Mouse (Mus musculus) heart, embryonic 13.5 days (tissue): ENCODE data around the gene Prss36. TPM values are rescaled to one million over a fixed set of nuclear protein-coding genes. Genes with fewer than 3 reads are reported as not detected.
A peak's percentile ranks its signal among the peaks of the same experiment; 100 is the strongest.
"Not testable (repeated sequence)": the region's sequence is repeated elsewhere in the genome, so short reads cannot be mapped to it uniquely, and the experiment has no call there.

Source experiments
- ATAC-seq: fragments of 200-750 bp; cut with Nextera tagmentation; 2 replicates; pipeline ENCODE4 v1.8.0; 2017; ENCODE audit warnings: moderate TSS enrichment; ENCODE audit not compliant: insufficient number of reproducible peaks, low FRiP score, low TSS enrichment; ENCODE audit errors: extremely low read depth
- H3K27ac ChIP-seq: fragments of 300-500 bp; sonication (generic); replicated peaks from 2 replicates; pipeline ENCODE4 v1.5.1; 2015; ENCODE audit warnings: moderate library complexity, mild to moderate bottlenecking, inconsistent platforms
- H3K27me3 ChIP-seq: fragments of 300-500 bp; sonication (generic); replicated peaks from 2 replicates; pipeline ENCODE4 v1.6.1; 2015; ENCODE audit warnings: mild to moderate bottlenecking, inconsistent platforms
- H3K36me3 ChIP-seq: fragments of 300-500 bp; sonication (generic); 2 replicates; pipeline ENCODE4 v1.6.1; 2015; ENCODE audit warnings: mild to moderate bottlenecking, inconsistent platforms
- H3K4me1 ChIP-seq: fragments of 300-500 bp; sonication (generic); 2 replicates; pipeline ENCODE4 v1.6.1; 2015; ENCODE audit warnings: inconsistent platforms
- H3K4me2 ChIP-seq: fragments of 300-500 bp; sonication (generic); 2 replicates; pipeline ENCODE4 v1.6.1; 2015; ENCODE audit warnings: inconsistent platforms, mild to moderate bottlenecking, moderate library complexity
- H3K4me3 ChIP-seq: fragments of 300-500 bp; sonication (generic); 2 replicates; pipeline ENCODE4 v1.5.1; 2015; ENCODE audit warnings: moderate library complexity, mild to moderate bottlenecking, inconsistent platforms
- H3K9ac ChIP-seq: fragments of 300-500 bp; sonication (generic); 2 replicates; pipeline ENCODE4 v1.6.1; 2015; ENCODE audit warnings: inconsistent platforms, mild to moderate bottlenecking, moderate library complexity
- H3K9me3 ChIP-seq: fragments of 300-500 bp; sonication (generic); 2 replicates; pipeline ENCODE4 v1.6.1; 2016; ENCODE audit warnings: inconsistent platforms
- WGBS: fragments of 180-500 bp; shearing (Covaris S2); methylation state at CpG from one replicate; pipeline ENCODE4 v1.1.7; 2015; ENCODE audit warnings: mixed read lengths; 5-methylcytosine and 5-hydroxymethylcytosine counted together
- polyA plus RNA-seq: library from polyadenylated mRNA; unstranded; fragments of >200 nt; fragmentation: Nextera tagmentation; extraction: Ambion mirVana; gene quantifications from 2 replicates; pipeline ENCODE4 v1.2.1, GENCODE M21; 2015

The Prss36 gene
- polyA plus RNA-seq, 1 experiment from 2014 or later: 8.4 TPM

DNA sequence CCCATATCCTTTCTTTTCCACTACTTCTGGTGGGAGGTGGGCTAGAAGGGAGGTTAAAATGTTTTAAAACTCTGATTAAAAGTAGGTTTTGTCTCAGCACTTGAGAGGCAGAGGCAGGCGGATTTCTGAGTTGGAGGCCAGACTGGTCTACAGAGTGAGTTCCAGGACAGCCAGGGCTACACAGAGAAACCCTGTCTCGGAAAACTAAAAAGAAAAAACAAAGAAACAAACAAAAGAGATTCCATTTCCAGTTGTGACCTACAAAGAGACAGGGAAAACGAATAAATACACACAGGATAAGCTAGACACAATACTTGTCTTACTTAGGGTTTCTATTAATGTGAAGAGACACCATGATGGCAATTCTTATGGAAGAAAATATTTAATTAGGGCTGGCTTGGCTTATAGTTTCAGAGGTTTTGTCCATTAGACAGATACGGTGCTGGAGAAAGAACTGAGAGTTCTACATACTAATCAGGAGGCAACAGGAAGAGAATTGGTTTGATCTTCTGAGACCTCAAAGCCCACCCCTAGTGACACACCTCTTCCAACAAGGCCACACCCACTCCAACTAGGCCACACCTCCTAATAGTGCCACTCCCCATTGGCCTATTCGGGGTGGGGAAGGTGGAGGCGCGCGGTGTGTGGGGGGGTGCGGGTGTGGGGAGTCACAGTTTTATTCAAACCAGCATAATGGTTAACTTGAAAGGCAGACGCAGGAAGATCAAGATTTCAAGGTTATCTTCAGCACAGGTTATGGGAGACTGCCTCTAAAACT, 48.2 kb downstream of the Prss36 start:
- H3K9me3 ChIP-seq: no peaks in the 10 kb centered on the region
- no peak overlapping the region for H3K4me2 ChIP-seq
- peaks cover 5% of the 10 kb centered on the region for H3K36me3 ChIP-seq
- no peak for ATAC-seq
- H3K4me3 ChIP-seq: no peak overlapping the region
- H3K27ac ChIP-seq: no peak overlapping the region
- WGBS: 33% methylated on average over 10 of the region's 10 CpGs
- H3K9ac ChIP-seq: no peak overlapping the region
- H3K27me3 ChIP-seq: no peaks in the 10 kb centered on the region; the same call in 1 of the 2 replicates
- peaks cover 27% of the 10 kb centered on the region for H3K4me1 ChIP-seq

GRCm38 (mm10) chr7:127897542-127897941, 49.0 kb downstream of the Prss36 start:
- no peak for ATAC-seq
- Histone ChIP-seq H3K27ac (no peak overlapping the region), H3K9ac (no peak overlapping the region), H3K4me1 (peaks cover 27% of the 10 kb centered on the region), H3K4me2 (no peak overlapping the region), H3K4me3 (no peak overlapping the region), H3K36me3 (peaks cover 13% of the 10 kb centered on the region), H3K9me3 (no peaks in the 10 kb centered on the region), H3K27me3 (no peaks in the 10 kb centered on the region; the same call in 1 of the 2 replicates)
- 83% methylated on average over 7 of the region's 7 CpGs for WGBS

- Histone ChIP-seq H3K27ac (no peak overlapping the region), H3K4me3 (no peak overlapping the region), H3K9ac (no peak overlapping the region), H3K36me3 (peaks cover 24% of the 10 kb centered on the region), H3K4me2 (peak overlapping the region; percentile 87; the same call in 1 of the 2 replicates), H3K4me1 (peaks cover 27% of the 10 kb centered on the region), H3K27me3 (no peaks in the 10 kb centered on the region; the same call in 1 of the 2 replicates), H3K9me3 (no peaks in the 10 kb centered on the region)
- 52% methylated on average over 13 of the region's 13 CpGs for WGBS
- no peak for ATAC-seq
These were observed 50.1 kb downstream of the Prss36 start for GRCm38 (mm10) chr7:127896384-127896783.

DNA sequence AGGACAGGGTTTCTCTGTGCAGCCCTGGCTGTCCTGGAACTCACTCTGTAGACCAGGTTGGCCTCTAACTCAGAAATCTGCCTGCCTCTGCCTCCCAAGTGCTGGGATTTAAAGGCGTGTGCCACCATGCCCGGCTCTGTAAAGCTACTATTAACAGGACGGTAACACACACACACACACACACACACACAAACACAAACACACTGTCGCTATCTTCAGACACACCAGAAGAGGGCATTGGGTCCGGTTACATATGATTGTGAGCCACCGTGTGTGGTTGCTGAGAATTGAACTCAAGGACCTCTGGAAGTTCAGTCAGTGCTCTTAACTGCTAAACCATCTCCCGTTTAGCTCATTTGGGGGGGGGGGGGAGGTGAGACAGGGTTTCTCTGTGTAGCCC, 50.6 kb downstream of the Prss36 start:
- H3K27me3 ChIP-seq, H3K9me3 ChIP-seq, H3K9ac ChIP-seq, ATAC-seq: not testable (repeated sequence)
- peak overlapping the region; percentile 66 for H3K27ac ChIP-seq
- H3K4me3 ChIP-seq: peak overlapping the region; percentile 71
- H3K4me2 ChIP-seq: peak overlapping the region; percentile 87
- peaks cover 27% of the 10 kb centered on the region for H3K36me3 ChIP-seq
- 64% methylated on average over 7 of the region's 7 CpGs for WGBS
- H3K4me1 ChIP-seq: peaks cover 27% of the 10 kb centered on the region

- Histone ChIP-seq H3K9me3 (no peaks in the 10 kb centered on the region), H3K4me3 (peak within 1 kb of the TSS; percentile 71), H3K4me2 (peak within 1 kb of the TSS; percentile 87), H3K9ac (peak within 1 kb of the TSS; percentile 86), H3K4me1 (peaks cover 27% of the 10 kb centered on the region), H3K27ac (peak within 1 kb of the TSS; percentile 81), H3K27me3 (no peaks in the 10 kb centered on the region; the same call in 1 of the 2 replicates), H3K36me3 (peaks cover 27% of the 10 kb centered on the region)
- WGBS: under 1% methylated on average over 26 of the region's 26 CpGs
- peak; percentile 98 for ATAC-seq
These were observed 51.1 kb downstream of the Prss36 start, which contains the start of the genes Gm21974 and Vkorc1 for GRCm38 (mm10) chr7:127895442-127895841. TSS of gene Gm21974 (minus strand) at chr7:127895454. TSS of gene Vkorc1 (minus strand) at chr7:127895617.

- Histone ChIP-seq H3K27me3 (no peaks in the 10 kb centered on the region; the same call in 1 of the 2 replicates), H3K4me1 (peaks cover 20% of the 10 kb centered on the region), H3K9ac (peak overlapping the region; percentile 86), H3K9me3 (no peaks in the 10 kb centered on the region), H3K4me2 (peak overlapping the region; percentile 87), H3K36me3 (peaks cover 35% of the 10 kb centered on the region), H3K27ac (peak overlapping the region; percentile 81), H3K4me3 (peak overlapping the region; percentile 71)
- ATAC-seq: no peak
- 73% methylated on average over 5 of the region's 5 CpGs for WGBS
These were observed 52.0 kb downstream of the Prss36 start for GRCm38 (mm10) chr7:127894480-127894879.

- no peak within 1 kb of the TSS for H3K4me2 ChIP-seq
- no peak for ATAC-seq
- 36% methylated on average over 4 of the region's 4 CpGs for WGBS
- no peak within 1 kb of the TSS for H3K27ac ChIP-seq
- peaks cover 24% of the 10 kb centered on the region for H3K4me1 ChIP-seq
- H3K9ac ChIP-seq: no peak within 1 kb of the TSS
- no peaks in the 10 kb centered on the region for H3K27me3 ChIP-seq
- no peak within 1 kb of the TSS for H3K4me3 ChIP-seq
- peaks cover 72% of the 10 kb centered on the region for H3K36me3 ChIP-seq
- no peaks in the 10 kb centered on the region for H3K9me3 ChIP-seq
These were observed 55.7 kb downstream of the Prss36 start, which contains the start of gene Prss53 for GRCm38 (mm10) chr7:127890798-127891197. TSS of gene Prss53 (minus strand) at chr7:127890970.

- no peak overlapping the region for H3K4me2 ChIP-seq
- no peaks in the 10 kb centered on the region for H3K27me3 ChIP-seq
- no peak overlapping the region for H3K27ac ChIP-seq
- peaks cover 92% of the 10 kb centered on the region for H3K36me3 ChIP-seq
- no peak overlapping the region for H3K9ac ChIP-seq
- H3K4me1 ChIP-seq: peaks cover 29% of the 10 kb centered on the region
- WGBS: 67% methylated on average over 3 of the region's 3 CpGs
- no peaks in the 10 kb centered on the region for H3K9me3 ChIP-seq
- no peak overlapping the region for H3K4me3 ChIP-seq
- no peak for ATAC-seq
These were observed 57.7 kb downstream of the Prss36 start for GRCm38 (mm10) chr7:127888821-127889220.

DNA sequence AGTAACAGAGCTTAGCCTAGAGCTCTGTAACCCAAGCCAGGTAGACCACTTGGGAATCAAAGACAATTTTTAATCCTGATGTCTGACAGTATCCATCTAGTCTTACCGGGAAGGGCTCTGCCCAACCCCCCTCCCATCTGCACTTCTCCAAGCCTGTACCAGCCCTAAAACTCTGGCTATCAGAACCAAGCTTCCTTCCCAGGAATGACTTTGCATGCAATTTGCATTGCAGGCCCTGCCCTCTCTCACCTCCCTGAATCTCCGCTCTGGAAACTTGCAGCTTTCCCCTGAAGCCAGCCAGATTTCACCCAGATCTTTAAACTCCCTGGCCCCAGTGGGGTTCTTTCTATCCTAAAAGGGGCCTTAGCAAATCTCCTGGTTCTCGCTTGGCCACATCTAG, 58.7 kb downstream of the Prss36 start:
- 83% methylated on average over 3 of the region's 3 CpGs for WGBS
- Histone ChIP-seq H3K4me1 (peaks cover 38% of the 10 kb centered on the region), H3K9ac (no peak overlapping the region), H3K4me3 (no peak overlapping the region), H3K36me3 (peaks cover 92% of the 10 kb centered on the region), H3K9me3 (no peaks in the 10 kb centered on the region), H3K27ac (no peak overlapping the region), H3K4me2 (no peak overlapping the region), H3K27me3 (no peaks in the 10 kb centered on the region)
- no peak for ATAC-seq

DNA sequence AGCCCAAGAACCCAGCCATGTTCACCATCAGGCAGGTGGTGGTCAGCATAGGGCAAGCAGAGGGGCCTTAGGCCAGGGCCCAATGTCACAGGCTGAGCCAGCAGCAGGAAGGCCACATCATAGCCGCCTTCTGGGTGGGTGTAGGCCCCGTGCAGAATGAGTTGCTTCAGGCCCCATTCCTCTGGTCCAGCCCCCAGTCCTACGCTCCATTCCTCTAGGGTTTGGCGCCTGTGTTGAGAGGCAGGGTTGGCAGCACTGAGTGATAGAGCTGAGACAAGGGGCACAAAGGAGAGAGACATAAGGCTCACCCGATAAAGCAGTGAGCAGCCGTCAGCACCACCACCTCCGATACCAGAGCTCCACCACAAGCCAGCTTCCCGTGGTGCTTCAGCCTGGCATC, 59.3 kb downstream of the Prss36 start:
- H3K27me3 ChIP-seq: no peaks in the 10 kb centered on the region
- H3K4me1 ChIP-seq: peaks cover 43% of the 10 kb centered on the region
- H3K36me3 ChIP-seq: peaks cover 92% of the 10 kb centered on the region
- 0 out of 2 replicates have a peak overlapping the region, but pooled peaks have one; percentile 19 for H3K9ac ChIP-seq
- no peaks in the 10 kb centered on the region for H3K9me3 ChIP-seq
- 79% methylated on average over 8 of the region's 8 CpGs for WGBS
- H3K4me2 ChIP-seq: no peak overlapping the region
- no peak overlapping the region for H3K4me3 ChIP-seq
- no peak for ATAC-seq
- no peak overlapping the region for H3K27ac ChIP-seq

GRCm38 (mm10) chr7:127886551-127886950, 60.0 kb downstream of the Prss36 start:
- H3K36me3 ChIP-seq: peaks cover 92% of the 10 kb centered on the region
- no peaks in the 10 kb centered on the region for H3K9me3 ChIP-seq
- H3K4me2 ChIP-seq: no peak overlapping the region
- H3K4me3 ChIP-seq: no peak overlapping the region
- 90% methylated on average over 6 of the region's 6 CpGs for WGBS
- H3K27ac ChIP-seq: no peak overlapping the region
- no peak for ATAC-seq
- H3K27me3 ChIP-seq: no peaks in the 10 kb centered on the region
- peaks cover 48% of the 10 kb centered on the region for H3K4me1 ChIP-seq
- H3K9ac ChIP-seq: 0 out of 2 replicates have a peak overlapping the region, but pooled peaks have one; percentile 41
